Mouse (Mus musculus) right cerebral cortex, postnatal 25 days (tissue): ENCODE results near the gene Sst.

Experiments
- DNase-seq: peaks from one replicate; pipeline ENCODE4 v3.0.0; 2022

Sst gene

GRCm38 (mm10) chr16:23855242-23855641 is 35.5 kb downstream of the Sst start:
- DNase-seq, result no peak

- no peak for DNase-seq
These were observed 41.0 kb downstream of the Sst start for GRCm38 (mm10) chr16:23849720-23850119.

- no peak for DNase-seq
These were observed 41.6 kb downstream of the Sst start for GRCm38 (mm10) chr16:23849176-23849575.

GRCm38 (mm10) chr16:23844622-23845021 is 46.1 kb downstream of the Sst start:
- no peak for DNase-seq

GRCm38 (mm10) chr16:23842609-23843008 is 48.1 kb downstream of the Sst start:
- no peak for DNase-seq
